Mouse (Mus musculus): ENCODE measurements around the gene Tppp3.

DNA sequence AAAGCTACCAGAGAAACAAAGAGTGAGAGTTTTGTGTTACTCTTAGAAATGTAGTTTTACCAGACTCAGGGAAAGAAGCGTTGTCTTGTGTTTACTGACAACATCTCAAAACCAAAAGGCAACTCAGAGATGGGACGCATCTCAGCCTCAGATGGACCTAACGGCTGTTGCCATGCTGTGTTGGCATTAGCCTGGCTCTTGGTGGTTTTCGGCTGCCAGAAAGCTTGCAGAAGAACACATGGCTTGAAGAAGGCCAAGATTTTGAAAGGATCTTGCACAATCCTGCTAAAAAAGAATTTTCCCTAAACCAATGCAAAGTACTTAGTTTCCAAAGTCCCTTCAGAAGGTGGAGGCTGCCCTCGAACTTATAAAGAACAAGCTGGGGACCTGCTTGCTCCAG, 28.7 kb downstream of the Tppp3 start:
- TF ChIP-seq CTCF (IDR thresholded peaks at IDR 0.05; ENCODE audit: low read depth, low read length), result no peak
- TF ChIP-seq POLR2A (IDR thresholded peaks at IDR 0.05; ENCODE audit: extremely low read depth, insufficient read depth, low read length), result no peak

All from liver, adult 2 months (tissue).